Mouse (Mus musculus): ENCODE results near the gene Cdk6. TPM values are rescaled to one million over a fixed set of nuclear protein-coding genes. Genes with fewer than 3 reads are reported as not detected.

Cdk6 gene
- polyA plus RNA-seq (2014; fragmentation: Illumina TruSeq; extraction: RNeasy Lipid Tissue Mini Kit (QIAGEN cat#74804); ENCODE audit: low read depth, low replicate concordance), result 3.7 TPM

GRCm38 (mm10) chr5:3341111-3341911 is at the start of gene Cdk6:
Cdk6 (plus strand) TSS chr5:3341485.

DNA sequence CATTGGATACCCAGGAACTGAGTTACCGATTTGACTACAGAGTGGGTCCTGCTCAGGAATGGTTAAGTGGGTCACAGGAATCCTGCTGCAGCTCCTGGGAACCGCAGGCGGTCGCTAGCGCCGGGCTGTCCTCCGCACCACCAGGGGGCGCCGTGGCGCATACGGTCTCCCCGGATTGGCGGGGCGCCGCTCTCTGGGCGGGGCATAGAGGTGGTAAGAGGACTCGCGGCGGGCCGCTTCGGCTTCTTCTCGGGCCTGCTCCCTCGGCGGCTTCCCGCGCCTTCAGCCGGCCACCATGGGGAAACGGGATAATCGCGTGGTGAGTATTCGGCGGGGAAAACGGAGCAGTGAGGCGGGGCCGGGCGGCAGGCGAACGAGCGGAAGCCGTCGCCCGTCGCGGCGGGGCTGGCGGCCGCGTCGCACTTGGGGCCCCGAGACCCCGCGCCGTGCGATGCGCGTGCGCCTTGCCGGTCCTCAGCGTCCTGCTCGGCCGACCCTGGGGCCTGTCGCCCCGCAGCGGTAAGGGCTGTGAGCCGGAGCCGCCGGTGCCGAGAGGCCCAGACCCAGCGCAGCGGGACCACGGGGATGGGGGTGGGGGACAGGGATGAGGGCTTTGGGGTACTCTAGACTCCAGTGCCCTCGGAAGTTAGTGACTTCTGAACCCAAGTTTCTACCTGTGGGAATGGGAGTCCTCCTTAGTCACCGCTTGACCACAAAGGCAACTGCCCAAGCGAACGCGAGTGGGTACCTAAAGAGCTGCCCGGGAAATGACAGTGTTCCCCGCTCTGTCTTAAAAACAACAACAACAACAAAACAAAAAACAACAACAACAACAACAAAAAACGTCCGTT is 202.6 kb downstream of the Cdk6 start, which contains the start of gene Fam133b:
TSS of gene Fam133b (plus strand) at position 205 of the 851 bp plus-strand sequence.

DNA sequence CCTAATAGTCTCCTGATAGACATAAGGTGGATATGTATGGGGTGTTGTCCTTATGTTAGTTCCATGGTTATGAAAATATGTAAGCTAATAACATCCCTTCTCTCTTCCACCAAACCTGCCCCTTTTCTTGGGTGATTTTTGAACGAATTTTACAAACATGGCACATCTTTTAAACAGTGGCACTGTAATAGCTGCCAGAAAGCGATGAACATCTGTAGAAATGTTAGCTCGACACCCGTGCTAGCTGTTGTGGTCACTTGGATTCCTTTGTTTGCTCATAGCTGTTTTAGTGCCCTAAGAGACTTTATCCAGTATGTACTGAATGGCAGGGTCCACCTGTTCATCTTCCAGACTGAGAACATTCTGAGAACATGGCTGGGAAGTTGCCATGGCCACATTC is 230.0 kb downstream of the Cdk6 start, which contains the start of gene 1700109H08Rik:
TSS of gene 1700109H08Rik (plus strand) at position 301 of the 400 bp plus-strand sequence.

Other genes starting within 250 kb of the Cdk6 start
- gene Fam133b, start 202.3 kb downstream of the Cdk6 start, polyA plus RNA-seq (2014; fragmentation: Illumina TruSeq; extraction: RNeasy Lipid Tissue Mini Kit (QIAGEN cat#74804); ENCODE audit: low read depth, low replicate concordance), result 78.6 TPM
- gene 1700109H08Rik, start 230.1 kb downstream of the Cdk6 start, polyA plus RNA-seq (2014; fragmentation: Illumina TruSeq; extraction: RNeasy Lipid Tissue Mini Kit (QIAGEN cat#74804); ENCODE audit: low read depth, low replicate concordance), result 359 TPM

Measured in testis, adult 10 weeks (tissue).